Comparison of ENCODE assay signal across 8 mouse cellular contexts in genomic region chr13:98030959-98031641, GRCm38 (mm10).
DNase-seq lines count a peak whose midpoint lies in the region; ATAC-seq and TF ChIP-seq lines count a peak whose summit lies in the region.

No protein-coding gene starts in this region.

- peak; percentile 75 to 76 for DNase-seq in B cell, adult 2 months
- DNase-seq in embryonic facial prominence, embryonic 14.5 days (ENCODE audit: low spot score): peak; percentile 93
- DNase-seq in heart, embryonic 10.5 days (ENCODE audit: low spot score): peak; percentile 91
- DNase-seq in limb, embryonic 14.5 days (ENCODE audit: low spot score): peak; percentile 87
- DNase-seq in midbrain, postnatal 0 days (ENCODE audit: low spot score): peak; percentile 90
- DNase-seq in spleen, postnatal 14 days (ENCODE audit: low spot score in 2 of 2): peak; percentile 13 to 64

- H3K4me1 ChIP-seq in bone marrow, adult 2 months (ENCODE audit: control insufficient read depth, insufficient read depth, low read length): no peaks in the 10 kb centered on the region; the same call in 1 of the 2 replicates
- peaks cover 8% of the 10 kb centered on the region; the same call in 1 of the 2 replicates for H3K4me1 ChIP-seq in embryonic facial prominence, embryonic 14.5 days (ENCODE audit: control insufficient read depth, insufficient read depth, low read length)
- H3K4me1 ChIP-seq in heart, embryonic 10.5 days: peaks cover 18% of the 10 kb centered on the region; the same call in 1 of the 2 replicates
- H3K4me1 ChIP-seq in kidney, embryonic 14.5 days (ENCODE audit: control insufficient read depth, insufficient read depth, low read length): peaks cover 6% of the 10 kb centered on the region
- 0 out of 2 replicates have a peak, but pooled peaks cover 3% of the 10 kb centered on the region for H3K4me1 ChIP-seq in limb, embryonic 14.5 days (ENCODE audit: control insufficient read depth, insufficient read depth, low read length)
- H3K4me1 ChIP-seq in midbrain, postnatal 0 days (ENCODE audit: insufficient read depth, low read length): peaks cover 5% of the 10 kb centered on the region; the same call in 1 of the 2 replicates

- H3K4me3 ChIP-seq in bone marrow, adult 2 months (replicated peaks; ENCODE audit: control insufficient read depth, low read depth, low read length): peak overlapping the region; percentile 55
- H3K4me3 ChIP-seq in embryonic facial prominence, embryonic 14.5 days (ENCODE audit: low read depth, low read length): peak overlapping the region; percentile 24
- peak overlapping the region; percentile 48 for H3K4me3 ChIP-seq in heart, embryonic 10.5 days
- H3K4me3 ChIP-seq in kidney, embryonic 14.5 days (ENCODE audit: low read length): 0 out of 2 replicates have a peak overlapping the region, but pooled peaks have one; percentile 2
- peak overlapping the region; percentile 15; the same call in 1 of the 2 replicates for H3K4me3 ChIP-seq in limb, embryonic 14.5 days (replicated peaks; ENCODE audit: low read length)
- H3K4me3 ChIP-seq in midbrain, postnatal 0 days (ENCODE audit: low read depth, low read length): peak overlapping the region; percentile 14; the same call in 1 of the 2 replicates

- H3K36me3 ChIP-seq in embryonic facial prominence, embryonic 14.5 days (ENCODE audit: control insufficient read depth, insufficient read depth, low read length): no peaks in the 10 kb centered on the region
- no peaks in the 10 kb centered on the region for H3K36me3 ChIP-seq in heart, embryonic 10.5 days
- no peaks in the 10 kb centered on the region for H3K36me3 ChIP-seq in kidney, embryonic 14.5 days (ENCODE audit: control insufficient read depth, insufficient read depth, low read length)
- H3K36me3 ChIP-seq in limb, embryonic 14.5 days (ENCODE audit: control insufficient read depth, insufficient read depth, low read length): no peaks in the 10 kb centered on the region
- H3K36me3 ChIP-seq in midbrain, postnatal 0 days (ENCODE audit: insufficient read depth, low read length): no peaks in the 10 kb centered on the region

- no peak for TF ChIP-seq POLR2A in bone marrow, adult 2 months (IDR thresholded peaks at IDR 0.05; ENCODE audit: borderline replicate concordance, control insufficient read depth, low read depth, low read length)
- no peak for TF ChIP-seq POLR2A in limb, embryonic 14.5 days (IDR thresholded peaks at IDR 0.05; ENCODE audit: borderline replicate concordance, extremely low read depth, insufficient read depth, insufficient read length)

- H3K9ac ChIP-seq in embryonic facial prominence, embryonic 14.5 days (ENCODE audit: low read depth, low read length): peak overlapping the region; percentile 52
- peak overlapping the region; percentile 25; the same call in 1 of the 2 replicates for H3K9ac ChIP-seq in kidney, embryonic 14.5 days (ENCODE audit: low read depth, low read length)
- H3K9ac ChIP-seq in limb, embryonic 14.5 days (ENCODE audit: low read depth, low read length, severe bottlenecking): no peak overlapping the region; the same call in 1 of the 2 replicates
- 0 out of 2 replicates have a peak overlapping the region, but pooled peaks have one; percentile 19 for H3K9ac ChIP-seq in midbrain, postnatal 0 days (replicated peaks; ENCODE audit: low read length, poor library complexity, severe bottlenecking)

- H3K9me3 ChIP-seq in embryonic facial prominence, embryonic 14.5 days (ENCODE audit: control insufficient read depth, low read length): no peaks in the 10 kb centered on the region
- H3K9me3 ChIP-seq in heart, embryonic 10.5 days: no peaks in the 10 kb centered on the region
- H3K9me3 ChIP-seq in kidney, embryonic 14.5 days (ENCODE audit: control insufficient read depth, low read length): no peaks in the 10 kb centered on the region
- no peaks in the 10 kb centered on the region for H3K9me3 ChIP-seq in limb, embryonic 14.5 days (ENCODE audit: control insufficient read depth, low read length)
- H3K9me3 ChIP-seq in midbrain, postnatal 0 days (ENCODE audit: low read length): no peaks in the 10 kb centered on the region

- H3K27me3 ChIP-seq in embryonic facial prominence, embryonic 14.5 days (replicated peaks; ENCODE audit: control insufficient read depth, insufficient read depth, low read length): no peaks in the 10 kb centered on the region
- H3K27me3 ChIP-seq in heart, embryonic 10.5 days (ENCODE audit: insufficient read depth, poor library complexity, severe bottlenecking): no peaks in the 10 kb centered on the region
- H3K27me3 ChIP-seq in kidney, embryonic 14.5 days (ENCODE audit: control insufficient read depth, insufficient read depth, low read length): no peaks in the 10 kb centered on the region
- no peaks in the 10 kb centered on the region for H3K27me3 ChIP-seq in limb, embryonic 14.5 days (ENCODE audit: control insufficient read depth, insufficient read depth, low read length)
- H3K27me3 ChIP-seq in midbrain, postnatal 0 days (ENCODE audit: insufficient read depth, low read length): no peaks in the 10 kb centered on the region

- H3K4me2 ChIP-seq in embryonic facial prominence, embryonic 14.5 days (ENCODE audit: low read depth, low read length): peak overlapping the region; percentile 53
- H3K4me2 ChIP-seq in kidney, embryonic 14.5 days (replicated peaks; ENCODE audit: low read depth, low read length): peak overlapping the region; percentile 30; the same call in 1 of the 2 replicates
- H3K4me2 ChIP-seq in limb, embryonic 14.5 days (replicated peaks; ENCODE audit: low read depth, low read length, severe bottlenecking): peak overlapping the region; percentile 46
- H3K4me2 ChIP-seq in midbrain, postnatal 0 days (ENCODE audit: low read depth, low read length, poor library complexity, severe bottlenecking): peak overlapping the region; percentile 38

- TF ChIP-seq CTCF in bone marrow, adult 2 months (IDR thresholded peaks at IDR 0.05; ENCODE audit: control insufficient read depth, insufficient read depth, low read length): peak; percentile 59; the same call in 1 of the 2 replicates
- TF ChIP-seq CTCF in midbrain, postnatal 0 days (IDR thresholded peaks at IDR 0.05): peak; percentile 97

- 17% methylated on average over 16 of the region's 16 CpGs for WGBS in bone marrow, adult 2 months
- 12% methylated on average over 16 of the region's 16 CpGs for WGBS in embryonic facial prominence, embryonic 14.5 days
- WGBS in heart, embryonic 10.5 days: 15% methylated on average over 16 of the region's 16 CpGs
- WGBS in kidney, embryonic 14.5 days: 17% methylated on average over 16 of the region's 16 CpGs
- 16% methylated on average over 16 of the region's 16 CpGs for WGBS in limb, embryonic 14.5 days
- WGBS in midbrain, postnatal 0 days: 15% methylated on average over 16 of the region's 16 CpGs

- peak; percentile 85 for ATAC-seq in embryonic facial prominence, embryonic 14.5 days (ENCODE audit: low read depth)
- peak; percentile 56 for ATAC-seq in kidney, embryonic 14.5 days (ENCODE audit: low FRiP score, low TSS enrichment)
- ATAC-seq in limb, embryonic 14.5 days (ENCODE audit: low FRiP score, low read depth): peak; percentile 73; the same call in 1 of the 2 replicates
- peak; percentile 42 for ATAC-seq in midbrain, postnatal 0 days (ENCODE audit: low FRiP score)

- no peak overlapping the region for H3K27ac ChIP-seq in bone marrow, adult 2 months (ENCODE audit: control insufficient read depth, insufficient read depth, low read depth, low read length, poor library complexity)
- H3K27ac ChIP-seq in embryonic facial prominence, embryonic 14.5 days (replicated peaks; ENCODE audit: low read depth, low read length): 0 out of 2 replicates have a peak overlapping the region, but pooled peaks have one; percentile 29
- H3K27ac ChIP-seq in heart, embryonic 10.5 days: peak overlapping the region; percentile 70
- H3K27ac ChIP-seq in kidney, embryonic 14.5 days (ENCODE audit: low read depth, low read length): no peak overlapping the region
- H3K27ac ChIP-seq in limb, embryonic 14.5 days (replicated peaks; ENCODE audit: low read depth, low read length): no peak overlapping the region
- H3K27ac ChIP-seq in midbrain, postnatal 0 days (ENCODE audit: low read depth, low read length): no peak overlapping the region

Comparison
In these comparisons a context has a peak if more than half of its experiments do, and no peak if none do; other contexts are left out.
1. DNase-seq: peak in every context shown above with its lines; median percentile 93 in embryonic facial prominence, embryonic 14.5 days; 91 in heart, embryonic 10.5 days; 90 in midbrain, postnatal 0 days; 87 in limb, embryonic 14.5 days; 76 in B cell, adult 2 months; 38 in spleen, postnatal 14 days.
2. H3K27ac ChIP-seq: peak in embryonic facial prominence, embryonic 14.5 days (single experiment) and heart, embryonic 10.5 days (single experiment); none in bone marrow, adult 2 months (single experiment), kidney, embryonic 14.5 days (single experiment), limb, embryonic 14.5 days (single experiment) and midbrain, postnatal 0 days (single experiment).
3. H3K4me3 ChIP-seq: peak in every context shown above with its lines; median percentile 55 in bone marrow, adult 2 months; 48 in heart, embryonic 10.5 days; 24 in embryonic facial prominence, embryonic 14.5 days; 15 in limb, embryonic 14.5 days; 14 in midbrain, postnatal 0 days; 2 in kidney, embryonic 14.5 days.
4. Peak in every context shown above with its lines, with median percentiles within 50 percentile points of each other: ATAC-seq and H3K4me2 ChIP-seq.